Mouse (Mus musculus) brain, embryonic 14.5 days (tissue): ENCODE measurements at regions not wholly inside any gene's neighbourhood (a gene's known extent, or its start where the extent isn't known, plus 50 kb on each side); places are given as distances from the start of the nearest gene placed in this dataset.

Experiments used
- CTCF ChIP-seq: fragments of 200-500 bp; IDR thresholded peaks from 2 replicates; pipeline ENCODE4 v1.5.1; 2012; ENCODE audit warnings: inconsistent platforms, mild to moderate bottlenecking, moderate library complexity, borderline replicate concordance; ENCODE audit not compliant: insufficient read depth, insufficient read length; ENCODE audit errors: extremely low read depth
- POLR2A ChIP-seq: fragments of 200-500 bp; IDR thresholded peaks from 2 replicates; pipeline ENCODE4 v1.6.1; 2012; ENCODE audit warnings: mild to moderate bottlenecking, inconsistent platforms, borderline replicate concordance; ENCODE audit not compliant: poor library complexity, insufficient read depth, insufficient read length, severe bottlenecking; ENCODE audit errors: extremely low read depth

- TF ChIP-seq CTCF (no peak), POLR2A (no peak)
Observed at GRCm38 (mm10) chr9:91073366-91074174, 288.6 kb upstream of the Zic4 start.
